Mouse (Mus musculus): ENCODE measurements at regions not wholly inside any gene's neighbourhood (a gene's known extent, or its start where the extent isn't known, plus 50 kb on each side); places are given as distances from the start of the nearest gene placed in this dataset.

DNA sequence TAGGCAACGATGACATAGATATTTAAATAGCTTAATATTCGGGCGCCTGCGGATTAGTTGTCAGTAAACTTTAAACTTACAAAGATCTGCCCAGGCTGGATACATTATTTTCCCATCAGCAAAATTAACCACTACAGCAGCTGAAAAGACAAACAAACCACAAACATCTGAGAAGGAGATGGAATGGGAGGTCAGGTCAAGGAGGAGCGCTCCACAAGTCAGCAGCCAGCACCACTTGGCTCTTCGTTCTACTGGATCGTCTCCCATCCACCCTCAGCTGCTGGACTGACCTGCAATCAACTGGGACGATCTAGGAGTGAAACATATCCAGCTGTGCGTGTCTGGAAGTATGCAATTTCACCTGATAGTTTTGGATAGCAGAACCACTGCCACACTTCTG, 599.3 kb downstream of the Ptprc start:
- TF ChIP-seq POLR2A (IDR thresholded peaks at IDR 0.05; ENCODE audit: borderline replicate concordance, extremely low read depth, low read depth, low read length) (no peak), CTCF (IDR thresholded peaks at IDR 0.05; ENCODE audit: insufficient read depth, low read length) (no peak)

Measured in lung, adult 2 months (tissue).